Mouse (Mus musculus) CD4-positive helper T cell, adult 2 months (primary cell): ENCODE data around the gene Gadd45a.

ENCODE experiments used
- DNase-seq: peaks from one replicate; pipeline ENCODE4 v3.0.0-alpha.2; 2012; ENCODE audit warnings: low read depth, missing footprints, low spot score

Gadd45a gene

GRCm38 (mm10) chr6:66985500-66985899, 51.8 kb downstream of the Gadd45a start:
- DNase-seq: no peak
